Mouse (Mus musculus) kidney, postnatal 10 days (tissue): Measurements from ENCODE around the gene Elmod2.

Experiments
- DNase-seq: peaks from one replicate; pipeline ENCODE4 v3.0.0; 2021; ENCODE audit warnings: mixed read lengths

The Elmod2 gene

GRCm38 (mm10) chr8:83272464-83272863 is 59.8 kb downstream of the Elmod2 start:
- DNase-seq: no peak

GRCm38 (mm10) chr8:83271172-83271571 is 61.1 kb downstream of the Elmod2 start:
- DNase-seq: no peak
